Mouse (Mus musculus) ovary, postnatal 10 days (tissue): ENCODE measurements at regions not wholly inside any gene's neighbourhood (a gene's known extent, or its start where the extent isn't known, plus 50 kb on each side); places are given as distances from the start of the nearest gene placed in this dataset.

ENCODE experiments used
- DNase-seq: peaks from one replicate; pipeline ENCODE4 v3.0.0; 2022; ENCODE audit warnings: low spot score

GRCm38 (mm10) chr2:128537425-128537824 is 53.6 kb upstream of the Spdye4c start:
- DNase-seq: no peak

DNA sequence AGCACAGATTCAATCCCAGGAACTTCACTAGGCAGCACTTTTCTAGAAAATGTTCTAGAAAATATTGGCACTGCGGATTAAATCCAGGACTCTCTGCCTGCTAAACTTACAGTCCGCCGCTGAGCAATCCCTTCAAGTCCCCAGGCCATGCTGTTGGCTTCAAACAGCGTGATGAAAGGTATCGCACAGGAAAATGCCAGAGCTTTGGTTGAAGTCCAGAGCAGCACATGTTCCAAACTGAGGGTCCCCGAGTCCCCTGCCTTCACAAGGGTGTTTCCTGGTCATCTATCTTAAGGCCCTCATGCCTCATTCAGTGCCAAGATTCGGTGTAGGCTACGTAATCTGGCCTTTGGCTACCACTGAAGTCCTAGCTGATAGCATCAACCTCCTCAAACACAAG is 52.3 kb upstream of the Spdye4c start:
- DNase-seq: no peak
